In genomic region chr1:107897743-107898437, GRCm38 (mm10) we compare ENCODE assay signal across 16 mouse cellular contexts.
"Had no signal": no experiment of that assay in that cellular context is flagged by ENCODE, and none has a peak within 500 bp of the region (broad histone marks: within the 10 kb centered on the region; RNA-seq: fewer than 3 reads in every experiment).

No protein-coding gene starts in this region.

- H3K36me3 ChIP-seq: limb, embryonic 12.5 days; limb, embryonic 15.5 days; neural tube, embryonic 13.5 days had no signal

- H3K4me3 ChIP-seq: limb, embryonic 12.5 days; limb, embryonic 15.5 days; myocyte; neural tube, embryonic 13.5 days had no signal

- H3K27ac ChIP-seq: limb, embryonic 12.5 days; limb, embryonic 15.5 days; liver, embryonic 14.5 days; macrophage; neural tube, embryonic 13.5 days had no signal

- H3K4me1 ChIP-seq: limb, embryonic 12.5 days; limb, embryonic 15.5 days; neural tube, embryonic 13.5 days had no signal

- H3K9ac ChIP-seq: limb, embryonic 12.5 days; limb, embryonic 15.5 days; liver, embryonic 14.5 days; liver, postnatal 0 days; lung, embryonic 14.5 days; neural tube, embryonic 13.5 days had no signal

- ATAC-seq: liver, postnatal 0 days; lung, postnatal 0 days had no signal

- DNase-seq: kidney, adult 9 months; kidney, postnatal 14 days; kidney, postnatal 4 days; left cerebral cortex, postnatal 4 days; liver, postnatal 0 days; lung, embryonic 14.5 days; thymus, adult 18-20 months; thymus, postnatal 36 days had no signal

- H3K4me2 ChIP-seq: limb, embryonic 12.5 days; limb, embryonic 15.5 days; liver, embryonic 11.5 days; lung, embryonic 14.5 days; neural tube, embryonic 13.5 days had no signal

- H3K9me3 ChIP-seq: limb, embryonic 12.5 days; limb, embryonic 15.5 days; neural tube, embryonic 13.5 days had no signal

- H3K27me3 ChIP-seq: limb, embryonic 12.5 days; limb, embryonic 15.5 days; neural tube, embryonic 13.5 days had no signal
